Mouse (Mus musculus) myocyte (in vitro differentiated cells): ENCODE data around the gene Tspan31.

Source experiments
- POLR2A ChIP-seq: IDR thresholded peaks from one replicate; pipeline ENCODE4 v1.6.1; 2011; ENCODE audit warnings: low read depth, mild to moderate bottlenecking, control low read depth, moderate library complexity; ENCODE audit not compliant: insufficient read length
- SRF ChIP-seq: IDR thresholded peaks from one replicate; pipeline ENCODE4 v1.6.1; 2011; ENCODE audit warnings: low read depth; ENCODE audit not compliant: control insufficient read depth, insufficient read length
- TCF12 ChIP-seq: IDR thresholded peaks from one replicate; pipeline ENCODE4 v1.6.1; 2011; ENCODE audit warnings: mild to moderate bottlenecking, control low read depth; ENCODE audit not compliant: poor library complexity, insufficient read depth, severe bottlenecking

- TF ChIP-seq SRF (no peak), TCF12 (no peak), POLR2A (no peak)
Observed at GRCm38 (mm10) chr10:127037641-127038040, 32.4 kb downstream of the Tspan31 start.
